Mouse (Mus musculus): Measurements from ENCODE around the gene Apol9a.

DNA sequence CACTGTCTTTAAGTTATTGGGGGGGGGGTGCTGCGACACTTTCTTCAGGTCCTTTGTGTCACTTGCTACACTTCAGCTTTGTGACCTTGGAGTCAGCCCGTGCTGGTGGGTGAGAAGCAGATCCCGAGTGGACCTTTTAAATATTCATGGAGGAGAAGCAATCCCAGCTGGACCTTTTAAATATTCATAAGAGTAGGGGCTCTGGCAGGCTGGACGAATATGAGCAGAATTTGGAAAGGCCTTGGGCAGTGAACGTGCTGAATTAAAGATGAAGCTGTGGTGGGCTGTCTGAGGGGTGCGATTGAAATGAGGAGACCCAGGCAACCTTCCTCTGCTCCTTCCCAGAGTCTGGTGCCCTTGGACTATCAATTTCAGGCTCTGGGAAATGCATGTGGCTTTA is 47.4 kb downstream of the Apol9a start:
- TF ChIP-seq GATA1 (IDR thresholded peaks at IDR 0.05; ENCODE audit: low read depth, low read length) (no peak), MAFK (IDR thresholded peaks at IDR 0.05; ENCODE audit: borderline replicate concordance, low read depth, low read length) (no peak), CTCF (IDR thresholded peaks at IDR 0.05 in 2 of 3, conservative IDR thresholded peaks at IDR 0.05 in 1 of 3; ENCODE audit: control insufficient read depth in 1 of 3, insufficient read depth in 1 of 3, low read depth in 2 of 3, low read length in 3 of 3, poor library complexity in 1 of 3, severe bottlenecking in 1 of 3) (no peak), USF1 (IDR thresholded peaks at IDR 0.05; ENCODE audit: low read depth, low read length) (no peak), TCF12 (IDR thresholded peaks at IDR 0.05; ENCODE audit: low read depth, low read length) (no peak), ZKSCAN1 (IDR thresholded peaks at IDR 0.05; ENCODE audit: low read depth, low read length) (no peak), CHD2 (IDR thresholded peaks at IDR 0.05; ENCODE audit: low read length) (no peak)
